Mouse (Mus musculus): ENCODE measurements at regions not wholly inside any gene's neighbourhood (a gene's known extent, or its start where the extent isn't known, plus 50 kb on each side); places are given as distances from the start of the nearest gene placed in this dataset.
A peak's percentile ranks its signal among the peaks of the same experiment; 100 is the strongest.
"Not testable (repeated sequence)": the region's sequence is repeated elsewhere in the genome, so short reads cannot be mapped to it uniquely, and the experiment has no call there.

- not testable (repeated sequence) for DNase-seq (ENCODE audit: extremely low read depth, low read depth)
Measured at GRCm38 (mm10) chrX:103532620-103533199, 97.7 kb upstream of the Zcchc13 start.

GRCm38 (mm10) chrX:103533306-103533705 is 97.1 kb upstream of the Zcchc13 start:
- DNase-seq (ENCODE audit: extremely low read depth, low read depth): no peak

- DNase-seq (ENCODE audit: extremely low read depth, low read depth): no peak
Measured at GRCm38 (mm10) chrX:103533831-103534230, 96.6 kb upstream of the Zcchc13 start.

GRCm38 (mm10) chrX:103546490-103547202 is 83.7 kb upstream of the Zcchc13 start:
- DNase-seq (ENCODE audit: extremely low read depth, low read depth): no peak

GRCm38 (mm10) chrX:103551304-103551703 is 79.1 kb upstream of the Zcchc13 start:
- DNase-seq (ENCODE audit: extremely low read depth, low read depth): no peak

- no peak for DNase-seq (ENCODE audit: extremely low read depth, low read depth)
Measured at GRCm38 (mm10) chrX:103553196-103553595, 77.2 kb upstream of the Zcchc13 start.

GRCm38 (mm10) chrX:103553605-103554004 is 76.8 kb upstream of the Zcchc13 start:
- DNase-seq (ENCODE audit: extremely low read depth, low read depth): no peak

- DNase-seq (ENCODE audit: extremely low read depth, low read depth): peak; percentile 10
Measured at GRCm38 (mm10) chrX:103555041-103555986, 75.1 kb upstream of the Zcchc13 start.

GRCm38 (mm10) chrX:103556046-103556445 is 74.3 kb upstream of the Zcchc13 start:
- no peak for DNase-seq (ENCODE audit: extremely low read depth, low read depth)

- DNase-seq (ENCODE audit: extremely low read depth, low read depth): no peak
Measured at GRCm38 (mm10) chrX:103556681-103557490, 73.5 kb upstream of the Zcchc13 start.

- no peak for DNase-seq (ENCODE audit: extremely low read depth, low read depth)
Measured at GRCm38 (mm10) chrX:103557496-103557895, 72.9 kb upstream of the Zcchc13 start.

GRCm38 (mm10) chrX:103563531-103564246 is 66.7 kb upstream of the Zcchc13 start:
- DNase-seq (ENCODE audit: extremely low read depth, low read depth): no peak

- DNase-seq (ENCODE audit: extremely low read depth, low read depth): no peak
Measured at GRCm38 (mm10) chrX:103573344-103573743, 57.0 kb upstream of the Zcchc13 start.

- DNase-seq (ENCODE audit: extremely low read depth, low read depth): no peak
Measured at GRCm38 (mm10) chrX:103579484-103579883, 50.9 kb upstream of the Zcchc13 start.
